ENCODE assay signal across 31 mouse cellular contexts in genomic region chr2:34424186-34424585, GRCm38 (mm10).
"Had no signal": no experiment of that assay in that cellular context is flagged by ENCODE, and none has a peak within 500 bp of the region (broad histone marks: within the 10 kb centered on the region; RNA-seq: fewer than 3 reads in every experiment).

No protein-coding gene starts in this region.

- ATAC-seq: liver, embryonic 12.5 days; liver, postnatal 0 days; lung, postnatal 0 days; midbrain, embryonic 15.5 days; midbrain, embryonic 16.5 days had no signal

- DNase-seq: left cerebral cortex, postnatal 4 days; liver; liver, embryonic 13.5 days; liver, postnatal 0 days; lung, adult 18-20 months; lung, adult 2 months; lung, embryonic 14.5 days; lung, postnatal 10 days; lung, postnatal 14 days; lung, postnatal 36 days; lung, postnatal 4 days; midbrain, embryonic 14.5 days had no signal

- H3K4me2 ChIP-seq: limb, embryonic 12.5 days; limb, embryonic 13.5 days; limb, embryonic 15.5 days; liver, embryonic 11.5 days; liver, embryonic 12.5 days; liver, embryonic 13.5 days; liver, embryonic 15.5 days; lung, embryonic 14.5 days; lung, embryonic 15.5 days; midbrain, embryonic 11.5 days; midbrain, embryonic 12.5 days; midbrain, embryonic 15.5 days; neural tube, embryonic 12.5 days had no signal

- H3K9me3 ChIP-seq: limb, embryonic 10.5 days; limb, embryonic 12.5 days; limb, embryonic 13.5 days; limb, embryonic 15.5 days; liver, embryonic 12.5 days; liver, embryonic 13.5 days; liver, embryonic 15.5 days; lung, embryonic 15.5 days; megakaryocyte, embryonic 14.5 days; midbrain, embryonic 10.5 days; midbrain, embryonic 12.5 days; midbrain, embryonic 15.5 days; neural tube, embryonic 12.5 days had no signal

- H3K27ac ChIP-seq: limb, embryonic 10.5 days; limb, embryonic 12.5 days; limb, embryonic 13.5 days; limb, embryonic 15.5 days; liver, embryonic 12.5 days; liver, embryonic 13.5 days; liver, embryonic 14.5 days; liver, embryonic 15.5 days; lung, embryonic 15.5 days; macrophage; midbrain, embryonic 10.5 days; midbrain, embryonic 12.5 days; midbrain, embryonic 15.5 days; neural tube, embryonic 12.5 days had no signal

- H3K4me1 ChIP-seq: limb, embryonic 10.5 days; liver, embryonic 12.5 days; liver, embryonic 13.5 days; liver, embryonic 15.5 days; midbrain, embryonic 10.5 days; midbrain, embryonic 15.5 days; neural tube, embryonic 12.5 days had no signal

- H3K27me3 ChIP-seq: limb, embryonic 12.5 days; limb, embryonic 13.5 days; limb, embryonic 15.5 days; liver, embryonic 12.5 days; liver, embryonic 13.5 days; liver, embryonic 15.5 days; lung, embryonic 15.5 days; megakaryocyte, embryonic 14.5 days; midbrain, embryonic 12.5 days; midbrain, embryonic 15.5 days; neural tube, embryonic 12.5 days had no signal

- H3K36me3 ChIP-seq: limb, embryonic 10.5 days; limb, embryonic 15.5 days; liver, embryonic 13.5 days; liver, embryonic 15.5 days; lung, embryonic 15.5 days had no signal

- H3K9ac ChIP-seq: limb, embryonic 12.5 days; limb, embryonic 13.5 days; limb, embryonic 15.5 days; liver, embryonic 12.5 days; liver, embryonic 13.5 days; liver, embryonic 14.5 days; liver, embryonic 15.5 days; liver, postnatal 0 days; lung, embryonic 14.5 days; lung, embryonic 15.5 days; midbrain, embryonic 12.5 days; midbrain, embryonic 15.5 days; neural tube, embryonic 12.5 days had no signal

- H3K4me3 ChIP-seq: limb, embryonic 10.5 days; limb, embryonic 12.5 days; limb, embryonic 13.5 days; limb, embryonic 15.5 days; liver, embryonic 12.5 days; liver, embryonic 13.5 days; liver, embryonic 15.5 days; lung, embryonic 15.5 days; megakaryocyte, embryonic 14.5 days; midbrain, embryonic 10.5 days; midbrain, embryonic 12.5 days; midbrain, embryonic 15.5 days; myocyte; neural tube, embryonic 12.5 days had no signal
